Mouse (Mus musculus): Measurements from ENCODE around the gene Tlr13. TPM values are rescaled to one million over a fixed set of nuclear protein-coding genes. Genes with fewer than 3 reads are reported as not detected.

Gene Tlr13
- total and polyA plus RNA-seq, 2 experiments from 2014 or later, result 0.40 to 1.1 TPM

DNA sequence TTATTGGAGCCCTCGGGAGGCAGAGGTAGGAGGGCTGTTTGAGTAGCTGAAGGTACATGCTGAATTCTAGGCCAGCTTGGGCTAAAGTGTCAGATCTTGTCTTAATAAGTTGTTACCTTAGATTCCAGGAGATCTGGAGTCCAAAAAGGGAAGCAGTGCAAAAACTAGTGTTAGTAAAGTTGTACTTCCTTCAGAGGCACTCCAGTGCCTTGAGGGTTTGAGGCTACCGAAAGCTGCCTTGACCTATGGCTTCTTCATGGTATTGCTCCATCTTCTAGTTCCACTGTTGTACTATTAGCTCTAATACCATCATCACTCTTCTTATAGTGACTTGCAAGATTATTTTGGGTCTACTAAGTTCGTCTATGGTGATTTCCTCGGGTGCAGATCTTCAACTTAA, 13.1 kb upstream of the Tlr13 start:
- ATAC-seq (ENCODE audit: insufficient read depth, low read depth) (no peak), DNase-seq (ENCODE audit: low spot score) (no peak)
- Histone ChIP-seq H3K4me3 (ENCODE audit: low read depth, low read length) (no peak overlapping the region), H3K9me3 (replicated peaks; ENCODE audit: control insufficient read depth, low read length) (no peaks in the 10 kb centered on the region), H3K4me2 (ENCODE audit: low read depth, low read length) (no peak overlapping the region), H3K27me3 (ENCODE audit: control insufficient read depth, insufficient read depth, low read length) (no peaks in the 10 kb centered on the region), H3K9ac (replicated peaks; ENCODE audit: low read depth, low read length) (no peak overlapping the region), H3K27ac (ENCODE audit: low read depth) (no peak overlapping the region), H3K36me3 (replicated peaks; ENCODE audit: control insufficient read depth, insufficient read depth, low read length) (0 out of 2 replicates have a peak, but pooled peaks cover 6% of the 10 kb centered on the region), H3K4me1 (ENCODE audit: control insufficient read depth, insufficient read depth) (no peaks in the 10 kb centered on the region)
- 88% methylated on average over 4 of the region's 4 CpGs for WGBS
- no peak for TF ChIP-seq EP300 (IDR thresholded peaks at IDR 0.05; ENCODE audit: low read depth)
- TF ChIP-seq CTCF (IDR thresholded peaks at IDR 0.05; ENCODE audit: low read depth), result no peak

DNA sequence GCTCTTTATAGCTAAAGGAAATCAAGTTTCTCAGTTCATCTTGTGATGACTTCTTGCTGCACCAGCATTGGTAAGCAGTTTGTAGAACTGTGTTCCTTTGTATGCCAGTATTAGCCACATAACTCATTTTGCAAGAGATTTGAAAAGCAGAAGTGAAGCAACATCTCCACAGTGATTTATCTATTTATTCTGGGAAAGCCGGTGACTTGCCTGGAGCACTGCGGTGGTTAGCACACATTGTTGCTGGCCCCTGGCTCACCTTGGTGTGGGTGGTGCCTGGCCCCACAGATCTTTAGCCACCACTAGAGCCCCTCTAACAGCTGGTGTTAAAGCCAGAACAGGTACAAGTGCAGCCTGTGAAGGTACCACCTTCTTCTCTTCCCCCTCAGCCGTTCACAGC, 8.1 kb upstream of the Tlr13 start:
- H3K27me3 ChIP-seq (ENCODE audit: control insufficient read depth, insufficient read depth, low read length), result no peaks in the 10 kb centered on the region
- no peak for ATAC-seq (ENCODE audit: insufficient read depth, low read depth)
- no peak overlapping the region for H3K4me3 ChIP-seq (ENCODE audit: low read depth, low read length)
- H3K36me3 ChIP-seq (replicated peaks; ENCODE audit: control insufficient read depth, insufficient read depth, low read length), result no peaks in the 10 kb centered on the region
- no peaks in the 10 kb centered on the region for H3K4me1 ChIP-seq (ENCODE audit: control insufficient read depth, insufficient read depth)
- no peak for TF ChIP-seq EP300 (IDR thresholded peaks at IDR 0.05; ENCODE audit: low read depth)
- TF ChIP-seq CTCF (IDR thresholded peaks at IDR 0.05; ENCODE audit: low read depth), result no peak
- H3K9ac ChIP-seq (replicated peaks; ENCODE audit: low read depth, low read length), result no peak overlapping the region
- H3K27ac ChIP-seq (ENCODE audit: low read depth), result no peak overlapping the region
- no peak for DNase-seq (ENCODE audit: low spot score)
- H3K4me2 ChIP-seq (ENCODE audit: low read depth, low read length), result no peak overlapping the region
- H3K9me3 ChIP-seq (replicated peaks; ENCODE audit: control insufficient read depth, low read length), result no peaks in the 10 kb centered on the region
- WGBS, result 85% methylated on average over 3 of the region's 3 CpGs

DNA sequence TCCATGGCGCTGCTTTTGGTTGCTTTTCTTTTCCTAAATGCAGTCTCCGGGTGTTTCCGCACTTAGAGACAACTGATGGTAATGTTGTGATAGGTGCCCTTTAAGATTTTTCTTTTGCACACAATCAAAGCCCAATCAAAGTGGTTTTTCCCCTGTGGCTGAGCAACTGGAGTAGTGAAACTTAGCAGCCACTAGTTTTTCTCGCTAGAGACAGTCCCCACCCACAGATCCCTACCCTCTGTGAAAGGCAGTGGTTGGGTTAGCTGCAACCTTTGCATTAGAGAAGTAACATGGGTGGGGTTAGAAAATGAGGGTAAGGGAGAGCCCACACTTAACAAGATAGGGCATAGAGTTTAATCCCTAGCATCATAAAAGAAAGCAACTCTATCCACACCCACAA, 7.5 kb upstream of the Tlr13 start:
- TF ChIP-seq CTCF (IDR thresholded peaks at IDR 0.05; ENCODE audit: low read depth) (no peak), EP300 (IDR thresholded peaks at IDR 0.05; ENCODE audit: low read depth) (no peak)
- Histone ChIP-seq H3K4me3 (ENCODE audit: low read depth, low read length) (no peak overlapping the region), H3K9ac (replicated peaks; ENCODE audit: low read depth, low read length) (no peak overlapping the region), H3K36me3 (replicated peaks; ENCODE audit: control insufficient read depth, insufficient read depth, low read length) (no peaks in the 10 kb centered on the region), H3K27ac (ENCODE audit: low read depth) (no peak overlapping the region), H3K4me1 (ENCODE audit: control insufficient read depth, insufficient read depth) (no peaks in the 10 kb centered on the region), H3K27me3 (ENCODE audit: control insufficient read depth, insufficient read depth, low read length) (no peaks in the 10 kb centered on the region), H3K4me2 (ENCODE audit: low read depth, low read length) (peak overlapping the region; percentile 37; the same call in 1 of the 2 replicates), H3K9me3 (replicated peaks; ENCODE audit: control insufficient read depth, low read length) (no peaks in the 10 kb centered on the region)
- WGBS, result 74% methylated on average over 4 of the region's 4 CpGs
- no peak for DNase-seq (ENCODE audit: low spot score)
- no peak for ATAC-seq (ENCODE audit: insufficient read depth, low read depth)

- no peak overlapping the region for H3K27ac ChIP-seq (ENCODE audit: low read depth)
- H3K9me3 ChIP-seq (replicated peaks; ENCODE audit: control insufficient read depth, low read length), result no peaks in the 10 kb centered on the region
- H3K4me3 ChIP-seq (ENCODE audit: low read depth, low read length), result no peak overlapping the region
- no peaks in the 10 kb centered on the region for H3K36me3 ChIP-seq (replicated peaks; ENCODE audit: control insufficient read depth, insufficient read depth, low read length)
- peak overlapping the region; percentile 37; the same call in 1 of the 2 replicates for H3K4me2 ChIP-seq (ENCODE audit: low read depth, low read length)
- H3K9ac ChIP-seq (replicated peaks; ENCODE audit: low read depth, low read length), result no peak overlapping the region
- no peaks in the 10 kb centered on the region for H3K4me1 ChIP-seq (ENCODE audit: control insufficient read depth, insufficient read depth)
- TF ChIP-seq CTCF (IDR thresholded peaks at IDR 0.05; ENCODE audit: low read depth) (no peak), EP300 (IDR thresholded peaks at IDR 0.05; ENCODE audit: low read depth) (no peak)
- ATAC-seq (ENCODE audit: insufficient read depth, low read depth), result peak; percentile 27; the same call in 1 of the 2 replicates
- H3K27me3 ChIP-seq (ENCODE audit: control insufficient read depth, insufficient read depth, low read length), result no peaks in the 10 kb centered on the region
- DNase-seq (ENCODE audit: low spot score), result peak; percentile 8
- 29% methylated on average over 12 of the region's 12 CpGs for WGBS
Observed at GRCm38 (mm10) chrX:106135916-106136575, 7.0 kb upstream of the Tlr13 start.

DNA sequence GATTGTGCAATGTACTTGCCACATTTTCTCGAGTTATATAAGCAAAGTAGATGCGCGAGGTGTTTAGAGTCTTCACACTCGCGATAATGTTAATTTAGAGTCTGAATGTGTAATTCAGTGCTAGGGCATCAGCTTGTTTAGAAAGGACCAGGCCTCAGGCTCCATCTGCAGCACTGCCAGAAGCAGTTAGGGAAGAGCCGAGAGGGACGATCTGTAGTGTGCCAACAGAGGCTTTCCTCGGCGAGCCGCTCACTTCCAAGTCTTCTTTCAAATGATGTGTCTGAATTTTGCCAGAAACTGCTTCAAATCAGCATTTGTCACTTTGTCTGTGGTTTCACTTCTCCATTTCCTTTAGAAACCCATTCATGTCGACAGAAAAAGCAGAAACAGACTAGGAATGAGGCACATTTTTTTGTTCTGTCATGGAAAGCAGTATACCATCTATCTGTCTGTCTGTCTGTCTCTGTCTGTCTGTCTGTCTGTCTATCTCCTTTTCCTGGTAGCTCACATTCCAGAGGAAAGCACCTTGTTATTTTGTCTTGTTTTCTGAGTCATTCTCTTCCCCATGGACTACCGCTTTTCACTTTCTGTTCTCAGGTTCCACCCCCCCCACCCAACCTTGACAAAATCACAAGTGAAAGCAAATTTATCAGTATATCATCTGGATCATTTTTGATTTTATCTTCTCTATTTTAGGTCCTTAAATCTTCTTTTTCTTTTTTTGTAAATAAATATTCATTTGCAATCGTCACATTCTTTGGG, 3.5 kb upstream of the Tlr13 start:
- no peak overlapping the region for H3K4me3 ChIP-seq (ENCODE audit: low read depth, low read length)
- H3K27ac ChIP-seq (ENCODE audit: low read depth), result no peak overlapping the region
- no peaks in the 10 kb centered on the region for H3K27me3 ChIP-seq (ENCODE audit: control insufficient read depth, insufficient read depth, low read length)
- no peak for DNase-seq (ENCODE audit: low spot score)
- no peak overlapping the region for H3K4me2 ChIP-seq (ENCODE audit: low read depth, low read length)
- no peak for TF ChIP-seq CTCF (IDR thresholded peaks at IDR 0.05; ENCODE audit: low read depth)
- no peak for TF ChIP-seq EP300 (IDR thresholded peaks at IDR 0.05; ENCODE audit: low read depth)
- no peaks in the 10 kb centered on the region for H3K9me3 ChIP-seq (replicated peaks; ENCODE audit: control insufficient read depth, low read length)
- ATAC-seq (ENCODE audit: insufficient read depth, low read depth), result no peak
- H3K4me1 ChIP-seq (ENCODE audit: control insufficient read depth, insufficient read depth), result no peaks in the 10 kb centered on the region
- WGBS, result 71% methylated on average over 13 of the region's 13 CpGs
- no peak overlapping the region for H3K9ac ChIP-seq (replicated peaks; ENCODE audit: low read depth, low read length)
- no peaks in the 10 kb centered on the region for H3K36me3 ChIP-seq (replicated peaks; ENCODE audit: control insufficient read depth, insufficient read depth, low read length)
